Mouse (Mus musculus) intestine, postnatal 0 days (tissue): ENCODE measurements around the gene Pgpep1. TPM values are rescaled to one million over a fixed set of nuclear protein-coding genes. Genes with fewer than 3 reads are reported as not detected.

Source experiments
- ATAC-seq: fragments of 200-750 bp; cut with Nextera tagmentation; 2 replicates; pipeline ENCODE4 v1.8.0; 2017; ENCODE audit warnings: mild to moderate bottlenecking, moderate TSS enrichment, moderate library complexity
- H3K27ac ChIP-seq: fragments of 300-500 bp; sonication (generic); 2 replicates; pipeline ENCODE4 v1.5.1; 2014; ENCODE audit warnings: mild to moderate bottlenecking, low read depth, low read length, moderate library complexity
- H3K27me3 ChIP-seq: fragments of 300-500 bp; sonication (generic); replicated peaks from 2 replicates; pipeline ENCODE4 v1.6.1; 2014; ENCODE audit warnings: low read length, mixed read lengths; ENCODE audit not compliant: control insufficient read depth, insufficient read depth
- H3K36me3 ChIP-seq: fragments of 300-500 bp; sonication (generic); 2 replicates; pipeline ENCODE4 v1.6.1; 2014; ENCODE audit warnings: mild to moderate bottlenecking, moderate library complexity; ENCODE audit not compliant: control insufficient read depth, insufficient read depth
- H3K4me1 ChIP-seq: fragments of 300-500 bp; sonication (generic); replicated peaks from 2 replicates; pipeline ENCODE4 v1.6.1; 2014; ENCODE audit warnings: antibody characterized with exemption, low read length, mixed read lengths; ENCODE audit not compliant: control insufficient read depth, insufficient read depth
- H3K4me2 ChIP-seq: fragments of 300-500 bp; sonication (generic); replicated peaks from 2 replicates; pipeline ENCODE4 v1.6.1; 2014; ENCODE audit warnings: low read depth, mild to moderate bottlenecking, moderate library complexity
- H3K4me3 ChIP-seq: fragments of 300-500 bp; sonication (generic); 2 replicates; pipeline ENCODE4 v1.5.1; 2014; ENCODE audit warnings: low read depth, low read length
- H3K9ac ChIP-seq: fragments of 300-500 bp; sonication (generic); 2 replicates; pipeline ENCODE4 v1.6.1; 2014; ENCODE audit warnings: mild to moderate bottlenecking, low read depth, low read length
- H3K9me3 ChIP-seq: fragments of 300-500 bp; sonication (generic); 2 replicates; pipeline ENCODE4 v1.6.1; 2016; ENCODE audit warnings: mixed run types; ENCODE audit not compliant: control insufficient read depth
- CTCF ChIP-seq: sonication (generic); IDR thresholded peaks from 2 replicates; pipeline ENCODE4 v1.5.1; 2016; ENCODE audit warnings: low read depth, mild to moderate bottlenecking, control low read depth, antibody characterized with exemption, moderate library complexity
- WGBS: fragments of 180-500 bp; shearing (Covaris S2); extraction: QIAGEN DNeasy Blood & Tissue Kit; methylation state at CpG from one replicate; pipeline ENCODE4 v1.1.7; 2014; 5-methylcytosine and 5-hydroxymethylcytosine counted together
- polyA plus RNA-seq: library from polyadenylated mRNA; unstranded; fragments of >200 nt; fragmentation: Nextera tagmentation; extraction: Ambion mirVana; gene quantifications from 2 replicates; pipeline ENCODE4 v1.2.1, GENCODE M21; 2015

Gene Pgpep1
- polyA plus RNA-seq, 1 experiment from 2014 or later, result 79.0 TPM

DNA sequence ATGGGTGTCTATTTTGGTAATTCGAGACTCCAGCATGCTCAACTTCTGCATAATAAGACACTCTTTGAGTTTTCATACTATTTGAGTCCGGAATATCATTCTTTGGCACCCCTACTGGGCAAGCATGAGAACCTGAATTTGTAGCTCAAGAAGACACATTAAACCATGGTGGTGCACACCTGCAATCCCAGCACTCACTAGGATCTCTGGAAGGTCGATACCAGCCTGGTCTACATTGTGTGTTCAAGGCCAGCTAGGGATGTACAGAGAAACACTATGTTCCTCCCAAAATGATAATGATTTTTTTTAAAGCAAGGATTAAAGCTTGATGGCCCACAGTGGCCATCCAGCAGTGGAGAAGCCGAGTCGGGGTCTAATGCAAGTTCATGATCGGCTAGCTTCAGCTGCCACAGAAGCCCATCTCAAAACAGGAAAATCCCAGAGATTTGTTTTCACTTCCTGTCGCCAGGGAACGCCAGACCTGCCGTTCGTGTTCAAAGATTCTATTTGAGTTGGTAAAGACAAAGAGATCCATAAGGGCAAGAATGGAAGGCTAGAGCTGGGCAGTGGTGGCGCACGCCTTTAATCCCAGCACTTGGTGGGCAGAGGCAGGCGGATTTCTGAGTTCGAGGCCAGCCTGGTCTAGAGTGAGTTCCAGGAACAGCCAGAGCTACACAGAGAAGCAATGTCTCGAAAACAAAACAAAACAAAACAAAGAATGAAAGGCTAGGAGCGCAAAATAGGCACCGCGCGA lies 12.3 kb upstream of the Pgpep1 start:
- Histone ChIP-seq H3K9ac (no peak overlapping the region; the same call in 1 of the 2 replicates), H3K27ac (peak overlapping the region; percentile 95), H3K4me2 (peak overlapping the region; percentile 66), H3K27me3 (no peaks in the 10 kb centered on the region), H3K4me1 (peaks cover 8% of the 10 kb centered on the region; the same call in 1 of the 2 replicates), H3K9me3 (no peaks in the 10 kb centered on the region), H3K4me3 (peak overlapping the region; percentile 66; the same call in 1 of the 2 replicates), H3K36me3 (no peaks in the 10 kb centered on the region; the same call in 1 of the 2 replicates)
- ATAC-seq, result no peak; the same call in 1 of the 2 replicates
- peak; percentile 22; the same call in 1 of the 2 replicates for TF ChIP-seq CTCF
- 34% methylated on average over 19 of the region's 19 CpGs for WGBS

GRCm38 (mm10) chr8:70671615-70672324 lies 11.6 kb upstream of the Pgpep1 start:
- Histone ChIP-seq H3K27ac (no peak overlapping the region), H3K36me3 (no peaks in the 10 kb centered on the region), H3K9ac (no peak overlapping the region), H3K9me3 (no peaks in the 10 kb centered on the region), H3K4me1 (peaks cover 8% of the 10 kb centered on the region; the same call in 1 of the 2 replicates), H3K4me3 (no peak overlapping the region), H3K27me3 (no peaks in the 10 kb centered on the region), H3K4me2 (no peak overlapping the region)
- no peak for TF ChIP-seq CTCF
- ATAC-seq, result no peak
- WGBS, result 74% methylated on average over 10 of the region's 10 CpGs

GRCm38 (mm10) chr8:70667071-70667470 lies 6.9 kb upstream of the Pgpep1 start:
- Histone ChIP-seq H3K9ac (no peak overlapping the region), H3K4me1 (no peaks in the 10 kb centered on the region; the same call in 1 of the 2 replicates), H3K4me3 (no peak overlapping the region), H3K9me3 (no peaks in the 10 kb centered on the region), H3K27ac (no peak overlapping the region), H3K27me3 (no peaks in the 10 kb centered on the region), H3K36me3 (no peaks in the 10 kb centered on the region), H3K4me2 (no peak overlapping the region)
- WGBS, result 48% methylated on average over 5 of the region's 5 CpGs
- peak; percentile 25; the same call in 1 of the 2 replicates for ATAC-seq
- no peak for TF ChIP-seq CTCF

DNA sequence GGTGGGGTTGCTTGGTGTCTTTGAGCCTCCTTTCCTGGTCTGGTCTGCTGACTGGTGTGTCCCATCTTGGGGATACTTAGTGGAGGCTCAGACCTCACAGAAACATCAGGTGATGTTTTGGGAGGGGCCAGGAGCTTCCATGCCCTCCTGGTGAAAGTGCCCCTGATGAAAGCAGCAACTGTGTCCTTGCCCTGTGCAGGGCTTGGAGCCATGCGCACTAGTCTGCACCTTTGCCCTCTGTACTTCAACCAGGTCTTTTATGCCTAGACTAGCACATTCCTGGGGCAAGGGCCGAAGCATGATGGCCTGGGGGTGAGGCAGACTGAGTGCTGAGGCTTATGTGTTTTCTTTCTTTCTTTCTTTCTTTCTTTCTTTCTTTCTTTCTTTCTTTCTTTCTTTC lies 5.4 kb upstream of the Pgpep1 start:
- no peak for TF ChIP-seq CTCF
- H3K9ac ChIP-seq, result no peak overlapping the region
- no peaks in the 10 kb centered on the region for H3K36me3 ChIP-seq
- no peaks in the 10 kb centered on the region for H3K27me3 ChIP-seq
- peak; percentile 87 for ATAC-seq
- no peaks in the 10 kb centered on the region; the same call in 1 of the 2 replicates for H3K4me1 ChIP-seq
- H3K27ac ChIP-seq, result peak overlapping the region; percentile 15; the same call in 1 of the 2 replicates
- 32% methylated on average over 2 of the region's 2 CpGs for WGBS
- no peaks in the 10 kb centered on the region for H3K9me3 ChIP-seq
- no peak overlapping the region for H3K4me2 ChIP-seq
- H3K4me3 ChIP-seq, result no peak overlapping the region

DNA sequence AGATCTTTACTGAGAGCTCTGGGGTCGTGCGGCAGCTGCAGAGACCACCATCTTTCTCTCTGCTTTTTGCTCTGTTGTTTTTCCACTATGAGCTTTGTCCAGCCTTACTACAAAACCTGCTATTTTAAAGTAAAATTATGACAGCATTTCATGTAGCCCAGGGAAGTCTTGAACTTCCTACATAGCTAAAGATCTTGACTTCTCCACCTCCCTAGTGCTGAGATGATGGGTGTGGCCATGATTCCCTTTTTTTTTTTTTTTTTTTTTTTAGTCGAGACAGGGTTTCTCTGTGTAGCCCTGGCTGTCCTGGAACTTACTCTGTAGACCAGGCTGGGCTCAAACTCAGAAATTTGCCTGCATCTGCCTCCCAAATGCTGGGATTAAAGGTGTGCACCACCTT lies 4.4 kb upstream of the Pgpep1 start:
- Histone ChIP-seq H3K36me3 (no peaks in the 10 kb centered on the region), H3K4me2 (no peak overlapping the region), H3K9ac (no peak overlapping the region), H3K27ac (no peak overlapping the region), H3K9me3 (no peaks in the 10 kb centered on the region), H3K4me3 (no peak overlapping the region), H3K27me3 (no peaks in the 10 kb centered on the region), H3K4me1 (no peaks in the 10 kb centered on the region; the same call in 1 of the 2 replicates)
- TF ChIP-seq CTCF, result no peak
- 69% methylated on average over 3 of the region's 3 CpGs for WGBS
- ATAC-seq, result no peak

GRCm38 (mm10) chr8:70663691-70664090 lies 3.5 kb upstream of the Pgpep1 start:
- Histone ChIP-seq H3K4me1 (no peaks in the 10 kb centered on the region; the same call in 1 of the 2 replicates), H3K9ac (no peak overlapping the region), H3K27me3 (no peaks in the 10 kb centered on the region), H3K36me3 (no peaks in the 10 kb centered on the region), H3K9me3 (no peaks in the 10 kb centered on the region), H3K27ac (no peak overlapping the region), H3K4me2 (no peak overlapping the region), H3K4me3 (no peak overlapping the region)
- WGBS, result 30% methylated on average over 4 of the region's 4 CpGs
- no peak for ATAC-seq
- TF ChIP-seq CTCF, result no peak
